Mouse (Mus musculus) left cerebral cortex, postnatal 36 days (tissue): Measurements from ENCODE around the gene Tuft1. TPM values are rescaled to one million over a fixed set of nuclear protein-coding genes. Genes with fewer than 3 reads are reported as not detected.
"Not testable (repeated sequence)": the region's sequence is repeated elsewhere in the genome, so short reads cannot be mapped to it uniquely, and the experiment has no call there.

Source experiments
- DNase-seq, 2 experiments: peaks; one replicate each; pipeline ENCODE4 v3.0.0; 2021 to 2022; ENCODE audit warnings: low spot score in 2 of 2, mixed read lengths in 1 of 2
- intact Hi-C: fragments of 180-260 bp; cut with DNase I; formaldehyde crosslinking; loops from one replicate; pipeline ENCODE4 v1.15.1; 2025
- total RNA-seq, 2 experiments: library from RNA; stranded (reverse); gene quantifications; 2 replicates each; pipeline ENCODE4 v1.2.3; 2021

The Tuft1 gene
- 1 to 10 TPM; 1.2 to 1.3 TPM for total RNA-seq

- intact Hi-C loops, result not testable (repeated sequence)
- peak; percentile 39 to 40 for DNase-seq
These were observed at the start of gene Tuft1 for GRCm38 (mm10) chr3:94658740-94659095. Tuft1 (minus strand) TSS chr3:94658872.

- DNase-seq, intact Hi-C loops: not testable (repeated sequence)
These were observed 44.7 kb upstream of the Tuft1 start for GRCm38 (mm10) chr3:94703364-94703763.

- no peak for DNase-seq
- intact Hi-C loops, result no loop called here
These were observed 44.2 kb upstream of the Tuft1 start for GRCm38 (mm10) chr3:94702856-94703255.

GRCm38 (mm10) chr3:94702163-94702810 lies 43.6 kb upstream of the Tuft1 start:
- intact Hi-C loops, DNase-seq: not testable (repeated sequence)

- intact Hi-C loops, result loop anchor here (5.0 kb wide), 1 partner anchor 241 kb away; no protein-coding TSS in a partner anchor
- not testable (repeated sequence) for DNase-seq
These were observed 37.6 kb upstream of the Tuft1 start for GRCm38 (mm10) chr3:94696257-94696656.

- not testable (repeated sequence) for DNase-seq
- intact Hi-C loops, result loop anchor here (5.0 kb wide), 1 partner anchor 242 kb away; no protein-coding TSS in a partner anchor
These were observed 36.9 kb upstream of the Tuft1 start for GRCm38 (mm10) chr3:94695591-94695990.

GRCm38 (mm10) chr3:94693874-94694273 lies 35.2 kb upstream of the Tuft1 start:
- intact Hi-C loops, DNase-seq: not testable (repeated sequence)

- intact Hi-C loops, result no loop called here
These were observed 34.7 kb upstream of the Tuft1 start, which contains the start of gene Selenbp2 for GRCm38 (mm10) chr3:94693329-94693825. Selenbp2 (plus strand) TSS chr3:94693556.

GRCm38 (mm10) chr3:94691694-94692093 lies 33.0 kb upstream of the Tuft1 start:
- DNase-seq, intact Hi-C loops: not testable (repeated sequence)

More at GRCm38 (mm10) chr3:94693329-94693825, 34.7 kb upstream of the Tuft1 start, which contains the start of gene Selenbp2:
- no peak for DNase-seq

- DNase-seq, result no peak
- intact Hi-C loops, result no loop called here
These were observed 32.1 kb upstream of the Tuft1 start for GRCm38 (mm10) chr3:94690616-94691247.

GRCm38 (mm10) chr3:94690162-94690561 lies 31.5 kb upstream of the Tuft1 start:
- intact Hi-C loops, result not testable (repeated sequence)

GRCm38 (mm10) chr3:94689195-94689594 lies 30.5 kb upstream of the Tuft1 start:
- DNase-seq, intact Hi-C loops: not testable (repeated sequence)

More at GRCm38 (mm10) chr3:94690162-94690561, 31.5 kb upstream of the Tuft1 start:
- not testable (repeated sequence) for DNase-seq

- DNase-seq, intact Hi-C loops: not testable (repeated sequence)
These were observed 30.0 kb upstream of the Tuft1 start for GRCm38 (mm10) chr3:94688698-94689097.

- intact Hi-C loops, DNase-seq: not testable (repeated sequence)
These were observed 27.5 kb upstream of the Tuft1 start for GRCm38 (mm10) chr3:94685989-94686772.

GRCm38 (mm10) chr3:94683646-94684045 lies 25.0 kb upstream of the Tuft1 start:
- intact Hi-C loops, result no loop called here

GRCm38 (mm10) chr3:94680783-94681182 lies 22.1 kb upstream of the Tuft1 start:
- no peak for DNase-seq
- intact Hi-C loops, result no loop called here

More at GRCm38 (mm10) chr3:94683646-94684045, 25.0 kb upstream of the Tuft1 start:
- no peak for DNase-seq

GRCm38 (mm10) chr3:94680032-94680431 lies 21.4 kb upstream of the Tuft1 start:
- DNase-seq, intact Hi-C loops: not testable (repeated sequence)

- intact Hi-C loops, result no loop called here
- no peak for DNase-seq
These were observed 20.7 kb upstream of the Tuft1 start for GRCm38 (mm10) chr3:94679351-94679841.

GRCm38 (mm10) chr3:94675101-94675500 lies 16.4 kb upstream of the Tuft1 start:
- intact Hi-C loops, DNase-seq: not testable (repeated sequence)
